Mouse (Mus musculus) spleen, adult 18-20 months (tissue): ENCODE measurements around the gene Gdf2.

Source experiments
- DNase-seq, 2 experiments: peaks; one replicate each; pipeline ENCODE4 v3.0.0; 2022; ENCODE audit warnings: mixed read lengths in 2 of 2

Gdf2 gene

GRCm38 (mm10) chr14:33940739-33941138 is at the start of gene Gdf2:
Gdf2 (plus strand) TSS chr14:33941039.
- DNase-seq, result no peak

- DNase-seq, result no peak
Observed at GRCm38 (mm10) chr14:33891507-33891906, 49.3 kb upstream of the Gdf2 start.

- DNase-seq, result no peak
Observed at GRCm38 (mm10) chr14:33895777-33896176, 45.1 kb upstream of the Gdf2 start.

GRCm38 (mm10) chr14:33896628-33897300 is 44.1 kb upstream of the Gdf2 start:
- DNase-seq, result no peak

- DNase-seq, result no peak
Observed at GRCm38 (mm10) chr14:33902783-33903182, 38.1 kb upstream of the Gdf2 start.

GRCm38 (mm10) chr14:33903199-33903598 is 37.6 kb upstream of the Gdf2 start:
- no peak for DNase-seq

- DNase-seq, result no peak
Observed at GRCm38 (mm10) chr14:33904851-33905250, 36.0 kb upstream of the Gdf2 start.

- no peak for DNase-seq
Observed at GRCm38 (mm10) chr14:33913727-33914126, 27.1 kb upstream of the Gdf2 start.

- DNase-seq, result no peak
Observed at GRCm38 (mm10) chr14:33914206-33914605, 26.6 kb upstream of the Gdf2 start.

- no peak for DNase-seq
Observed at GRCm38 (mm10) chr14:33920727-33921559, 19.9 kb upstream of the Gdf2 start.

- DNase-seq, result no peak
Observed at GRCm38 (mm10) chr14:33922771-33923167, 18.1 kb upstream of the Gdf2 start.

GRCm38 (mm10) chr14:33923168-33924070 is 17.4 kb upstream of the Gdf2 start, which contains the start of gene Gdf10:
Gdf10 (plus strand) TSS chr14:33923587.
- DNase-seq, result no peak

- no peak for DNase-seq
Observed at GRCm38 (mm10) chr14:33931853-33932252, 9.0 kb upstream of the Gdf2 start.

GRCm38 (mm10) chr14:33932935-33933703 is 7.7 kb upstream of the Gdf2 start:
- peak in 1 of 2 experiments; percentile 45 for DNase-seq

GRCm38 (mm10) chr14:33933778-33934317 is 7.0 kb upstream of the Gdf2 start:
- DNase-seq, result no peak

- no peak for DNase-seq
Observed at GRCm38 (mm10) chr14:33939117-33939516, 1.7 kb upstream of the Gdf2 start.

GRCm38 (mm10) chr14:33942222-33942621 is 1.4 kb downstream of the Gdf2 start:
- DNase-seq, result no peak

GRCm38 (mm10) chr14:33946125-33946524 is 5.3 kb downstream of the Gdf2 start:
- DNase-seq, result no peak

GRCm38 (mm10) chr14:33952233-33952981 is 11.6 kb downstream of the Gdf2 start:
- DNase-seq, result no peak

- DNase-seq, result no peak
Observed at GRCm38 (mm10) chr14:33953761-33954160, 12.9 kb downstream of the Gdf2 start, which contains the start of gene Rbp3. Rbp3 (plus strand) TSS chr14:33954003.

GRCm38 (mm10) chr14:33956055-33956454 is 15.2 kb downstream of the Gdf2 start:
- no peak for DNase-seq
